Mouse (Mus musculus) ES-E14 (cell line): ENCODE measurements around the gene B230217C12Rik.

Source experiments
- MAFK ChIP-seq: IDR thresholded peaks from 2 replicates; pipeline ENCODE4 v1.6.1; 2014; ENCODE audit warnings: mild to moderate bottlenecking, low read depth, low read length, inconsistent platforms; ENCODE audit not compliant: insufficient read depth
- ZC3H11A ChIP-seq: IDR thresholded peaks from 2 replicates; pipeline ENCODE4 v1.6.1; 2012; ENCODE audit warnings: low read depth, mild to moderate bottlenecking, inconsistent platforms, low read length, borderline replicate concordance

DNA sequence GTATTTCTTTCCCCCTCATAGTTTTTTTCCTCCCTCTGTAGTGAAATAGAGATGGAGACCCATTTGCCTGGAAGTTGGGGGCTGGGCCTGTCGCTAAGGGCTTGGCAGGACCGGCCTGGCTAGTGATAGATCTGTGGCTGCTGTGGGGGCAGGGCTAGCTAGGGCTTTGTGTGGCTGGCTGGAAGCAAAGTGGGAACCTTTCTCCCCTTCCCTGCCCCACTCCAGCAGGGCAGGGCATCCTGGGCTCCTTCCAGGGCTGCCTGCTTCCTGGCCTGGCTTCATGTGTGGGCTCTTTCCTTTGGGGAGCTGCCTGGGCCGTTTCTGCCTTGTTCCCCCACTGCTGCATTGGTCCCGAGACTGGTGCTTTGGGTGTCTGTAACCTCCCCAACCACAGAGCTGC lies 22.0 kb upstream of the B230217C12Rik start:
- TF ChIP-seq MAFK (no peak), ZC3H11A (no peak)
